Mouse (Mus musculus) spleen, embryonic (tissue): ENCODE data around the gene Skap1.

Experiments
- CTCF ChIA-PET: fragments of 350-600 bp; sonication (Branson Sonifier 250); formaldehyde crosslinking; loops from one replicate; lab custom pipeline; 2022; lab: Charles Lee

Skap1 gene

GRCm38 (mm10) chr11:96550960-96551703 lies 86.7 kb downstream of the Skap1 start:
- CTCF ChIA-PET, result no interaction called here

DNA sequence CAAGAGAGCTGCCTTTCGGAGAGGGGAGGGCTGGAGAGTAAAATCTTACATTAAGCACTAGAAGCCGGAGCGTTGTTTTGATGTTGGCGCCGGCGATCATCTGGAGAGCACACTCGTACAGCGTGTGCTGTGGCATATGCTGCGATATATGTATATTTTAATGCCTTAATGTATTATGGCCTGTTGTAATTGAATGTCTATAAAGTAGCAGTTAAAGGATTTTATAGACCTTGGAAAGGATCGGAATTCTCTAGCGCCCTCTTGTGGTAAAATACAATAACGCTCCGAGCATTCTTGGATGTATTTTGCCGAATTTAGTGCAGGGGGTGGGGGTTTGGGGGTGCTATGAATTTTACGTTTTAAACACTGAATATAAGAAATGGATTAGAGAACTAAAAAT lies 88.7 kb downstream of the Skap1 start:
- CTCF ChIA-PET, result interaction anchor here (0.6 to 0.9 kb wide), 2 partner anchors 8 to 941 kb away, joined by 4 to 6 read pairs; no protein-coding TSS in a partner anchor

GRCm38 (mm10) chr11:96560229-96560628 lies 95.8 kb downstream of the Skap1 start:
- CTCF ChIA-PET, result interaction anchor here (0.6 kb wide), 1 partner anchor 297 kb away, joined by 3 read pairs; no protein-coding TSS in a partner anchor

DNA sequence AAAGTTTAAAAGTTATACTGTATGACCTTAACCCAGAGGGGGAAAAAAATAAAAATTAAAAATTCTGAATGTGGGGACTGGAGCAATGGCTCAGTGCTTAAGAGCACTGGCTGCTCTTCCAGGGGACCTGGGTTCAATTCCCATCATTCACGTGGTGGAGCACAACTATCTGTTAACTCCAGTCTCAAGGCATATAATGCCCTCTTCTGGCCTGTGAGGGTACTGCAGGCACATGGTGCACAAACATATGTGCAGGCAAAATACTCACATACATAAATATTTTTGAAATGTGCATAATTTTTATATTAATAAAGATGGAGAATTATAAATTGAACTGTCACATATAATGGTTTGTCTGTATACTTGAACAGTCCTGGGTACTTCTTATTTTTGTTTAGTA lies 99.7 kb downstream of the Skap1 start:
- CTCF ChIA-PET, result interaction anchor here (0.5 to 0.6 kb wide), 2 partner anchors 47 to 60 kb away, joined by 3 to 14 read pairs; no protein-coding TSS in a partner anchor

- CTCF ChIA-PET, result no interaction called here
These were observed 108.1 kb downstream of the Skap1 start for GRCm38 (mm10) chr11:96572515-96572914.

- CTCF ChIA-PET, result interaction anchor here (0.6 kb wide), 1 partner anchor 398 kb away, joined by 7 read pairs; no protein-coding TSS in a partner anchor
These were observed 112.4 kb downstream of the Skap1 start for GRCm38 (mm10) chr11:96576491-96577427.

DNA sequence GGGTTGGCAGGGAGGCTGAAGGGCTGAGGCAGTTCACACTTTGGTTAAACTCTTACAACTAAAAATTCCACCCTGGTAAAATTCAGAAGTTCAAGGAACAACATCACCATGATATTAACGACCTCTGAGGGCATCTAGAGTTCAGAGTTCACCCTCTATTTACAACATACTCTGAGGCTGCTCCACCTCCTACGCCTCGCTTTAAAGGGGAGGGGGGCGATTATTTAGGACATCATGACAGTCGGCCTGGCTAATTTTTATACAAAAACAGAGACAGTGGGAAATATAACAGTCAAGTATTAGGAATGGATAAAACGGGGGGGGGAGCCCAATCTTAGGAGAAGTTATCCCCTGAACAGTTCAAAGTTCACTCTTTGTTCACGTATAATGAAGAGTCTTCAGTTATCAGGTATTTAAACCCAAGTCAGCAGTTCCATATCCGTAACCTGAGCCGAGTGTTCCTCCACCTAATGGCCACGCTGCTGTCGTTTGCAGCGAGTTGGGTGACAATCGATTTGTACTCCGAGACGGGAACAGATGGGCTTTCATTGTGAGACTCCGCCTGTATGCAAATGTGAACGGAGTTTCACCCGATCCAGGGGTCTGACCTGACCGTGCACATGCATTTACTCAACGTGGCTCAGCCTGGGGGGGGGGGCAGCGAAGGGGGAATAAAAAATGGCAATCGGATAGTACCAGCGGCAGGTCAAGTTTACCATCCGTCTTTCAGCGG lies 114.3 kb downstream of the Skap1 start:
- CTCF ChIA-PET, result no interaction called here

GRCm38 (mm10) chr11:96581604-96582384 lies 117.4 kb downstream of the Skap1 start:
- CTCF ChIA-PET, result interaction anchor here (0.6 to 0.7 kb wide), 3 partner anchors 80 to 1650 kb away, joined by 3 to 11 read pairs (median 4); no protein-coding TSS in a partner anchor

- CTCF ChIA-PET, result interaction anchor here (0.7 kb wide), 1 partner anchor 295 kb away, joined by 4 read pairs; no protein-coding TSS in a partner anchor
These were observed 118.2 kb downstream of the Skap1 start for GRCm38 (mm10) chr11:96582595-96582994.

DNA sequence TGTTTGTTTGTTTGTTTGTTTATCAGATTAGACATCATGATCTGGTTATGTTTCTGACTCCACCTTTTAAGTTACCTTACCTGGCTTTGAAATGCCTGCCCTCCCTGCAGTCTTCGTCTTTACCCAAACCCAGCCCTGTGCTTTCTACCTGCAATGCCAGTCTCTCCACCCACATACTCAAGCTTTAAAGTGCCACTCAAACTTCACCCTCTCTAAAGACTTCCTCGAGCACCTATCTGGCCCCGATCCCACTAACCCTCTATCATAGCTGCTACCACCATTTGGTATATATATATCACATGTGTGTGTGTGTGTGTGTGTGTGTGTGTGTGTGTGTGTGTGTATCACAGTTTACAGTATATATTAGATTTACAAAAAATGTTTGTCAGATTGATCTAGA lies 125.4 kb downstream of the Skap1 start:
- CTCF ChIA-PET, result interaction anchor here (0.5 to 0.7 kb wide), 2 partner anchors 31 to 35 kb away, joined by 3 to 7 read pairs; no protein-coding TSS in a partner anchor

DNA sequence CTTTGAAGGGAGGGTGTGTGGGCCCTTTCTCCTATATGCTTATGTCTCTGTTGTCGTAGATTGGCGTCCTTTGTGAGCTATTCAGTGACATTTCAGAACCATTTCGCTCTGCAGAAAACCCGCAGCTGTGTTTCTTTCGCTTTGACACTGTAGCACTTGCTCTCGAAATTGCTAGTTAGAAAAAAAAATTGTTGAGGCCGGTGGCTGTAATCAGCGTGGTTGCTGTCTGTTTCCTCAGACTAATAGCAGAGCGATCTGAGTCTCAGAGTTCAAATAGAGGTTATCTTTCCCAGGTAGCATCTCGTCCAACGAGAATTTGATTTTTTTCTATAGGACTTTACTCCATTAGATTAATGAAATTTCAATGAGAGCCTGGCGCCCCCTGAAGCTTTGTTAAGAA lies 131.5 kb downstream of the Skap1 start:
- CTCF ChIA-PET, result no interaction called here

DNA sequence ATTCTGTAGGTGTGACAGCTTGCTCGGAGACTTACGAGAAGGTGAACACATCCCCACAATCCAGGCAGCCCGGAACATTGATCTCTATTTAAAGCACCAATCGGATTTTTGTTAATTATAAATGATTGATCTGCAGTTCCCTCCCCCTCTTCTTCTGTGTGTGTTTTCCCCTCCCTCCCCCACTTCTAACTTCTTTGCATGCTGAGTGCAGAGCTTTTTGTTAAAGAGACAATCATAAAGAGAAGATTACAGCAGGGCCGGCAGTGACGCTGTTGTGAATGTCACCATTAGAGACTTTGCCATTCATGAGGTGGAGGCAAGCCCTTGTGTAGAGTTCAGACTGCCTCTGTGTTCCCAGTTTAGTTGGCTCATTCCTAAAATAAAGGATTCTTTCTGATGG lies 131.9 kb downstream of the Skap1 start:
- CTCF ChIA-PET, result no interaction called here

DNA sequence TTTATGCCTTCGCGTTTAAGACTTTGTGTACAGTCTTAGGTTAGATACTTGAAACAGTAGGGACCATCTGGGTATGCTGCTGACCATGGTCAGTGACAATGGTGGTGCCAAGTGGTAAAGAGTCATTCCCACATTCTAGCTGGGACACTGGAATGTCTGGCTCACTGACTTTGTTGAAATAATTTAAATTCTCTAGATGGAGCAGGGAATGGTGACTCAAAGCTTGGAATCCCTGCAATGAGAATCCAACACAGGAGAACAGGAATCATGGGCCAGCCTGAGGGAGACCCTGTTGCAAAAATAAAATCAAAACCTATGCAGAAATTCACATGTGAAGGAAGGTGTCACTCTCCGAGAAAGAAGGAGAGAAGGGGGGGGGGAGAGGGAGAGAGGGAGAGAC lies 138.4 kb downstream of the Skap1 start:
- CTCF ChIA-PET, result interaction anchor here (0.7 kb wide), 1 partner anchor 308 kb away, joined by 6 read pairs; no protein-coding TSS in a partner anchor

- CTCF ChIA-PET, result no interaction called here
These were observed 139.9 kb downstream of the Skap1 start for GRCm38 (mm10) chr11:96604306-96604705.

DNA sequence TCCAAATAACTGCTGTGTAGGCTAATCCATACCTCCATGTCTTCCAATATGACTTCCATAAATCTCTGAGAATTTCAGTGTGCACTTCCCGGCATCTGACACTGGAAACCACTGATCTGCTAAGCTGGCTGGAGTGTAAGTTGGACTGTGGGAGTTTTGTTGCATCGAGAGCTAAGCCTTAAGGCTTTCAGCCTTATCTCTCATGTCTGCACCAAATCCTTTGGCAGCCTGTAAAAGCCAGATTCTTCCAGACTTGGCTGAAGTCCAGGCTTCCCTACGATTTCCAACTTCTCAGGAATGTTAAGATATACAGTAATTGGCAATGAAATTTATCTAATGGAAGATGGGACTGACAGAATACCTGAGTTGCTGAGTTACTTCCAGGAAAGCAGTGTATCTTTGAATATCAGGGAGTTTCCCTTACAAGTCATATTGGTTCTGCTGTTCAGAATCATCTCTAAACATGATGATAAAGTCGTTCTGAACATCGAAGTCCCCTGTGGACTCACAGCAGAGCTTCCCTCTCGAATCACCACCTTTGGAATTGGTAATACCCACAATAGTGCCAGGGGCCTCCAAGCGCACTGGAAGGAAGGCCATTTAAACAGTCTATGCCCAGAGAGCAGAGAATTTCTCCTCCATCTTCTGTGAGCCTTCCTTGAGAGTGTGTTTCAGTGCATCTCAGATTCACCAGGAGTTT lies 140.5 kb downstream of the Skap1 start:
- CTCF ChIA-PET, result no interaction called here

- CTCF ChIA-PET, result no interaction called here
These were observed 141.1 kb downstream of the Skap1 start for GRCm38 (mm10) chr11:96605516-96605915.

- CTCF ChIA-PET, result no interaction called here
These were observed 148.2 kb downstream of the Skap1 start for GRCm38 (mm10) chr11:96612596-96612995.

GRCm38 (mm10) chr11:96616792-96617191 lies 152.4 kb downstream of the Skap1 start:
- CTCF ChIA-PET, result no interaction called here

DNA sequence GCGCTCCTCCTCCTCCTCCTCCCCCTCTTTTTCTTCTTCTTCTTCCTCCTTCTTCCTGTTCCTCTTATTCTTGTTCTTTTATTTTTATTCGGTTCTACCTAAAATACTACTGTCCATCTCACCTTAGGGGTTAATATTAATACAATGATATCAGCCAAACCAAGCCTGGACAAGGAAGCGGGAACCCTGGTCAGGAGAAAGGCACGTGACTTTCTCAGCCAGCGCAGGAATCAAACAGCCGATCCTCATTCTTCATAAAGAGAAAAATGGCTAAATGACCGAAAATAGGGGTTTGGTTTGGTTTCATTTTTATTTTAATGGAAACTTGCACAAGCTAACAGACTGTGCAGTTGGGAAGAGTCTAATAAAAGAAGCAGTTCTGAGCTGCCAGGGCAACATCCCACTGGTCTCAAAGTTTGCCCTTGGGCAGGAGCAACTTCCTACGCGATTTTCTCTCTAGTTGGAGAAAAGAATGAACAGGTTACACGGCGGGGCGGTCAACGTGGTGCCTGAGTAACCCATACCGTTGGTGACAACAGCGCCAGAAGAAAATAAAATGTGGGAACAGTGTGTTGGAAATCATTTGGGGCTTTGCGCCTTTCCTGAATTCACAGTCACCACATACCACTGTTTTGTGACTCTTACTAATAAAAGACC lies 154.5 kb downstream of the Skap1 start:
- CTCF ChIA-PET, result no interaction called here
